Mouse (Mus musculus) 416B (cell line): ENCODE data around the gene Abcc4.
A peak's percentile ranks its signal among the peaks of the same experiment; 100 is the strongest.

Experiments used
- DNase-seq: peaks from one replicate; pipeline ENCODE4 v3.0.0; 2011; ENCODE audit warnings: low read depth

Gene Abcc4

GRCm38 (mm10) chr14:118705808-118706731 lies at the start of gene Abcc4:
Gene Abcc4, minus strand, starts transcription at chr14:118706219.
- peak; percentile 84 for DNase-seq

GRCm38 (mm10) chr14:118751193-118751753 lies 45.3 kb upstream of the Abcc4 start:
- DNase-seq = peak; percentile 66

- DNase-seq = peak; percentile 71
These were observed 44.6 kb upstream of the Abcc4 start for GRCm38 (mm10) chr14:118750505-118751192.

- no peak for DNase-seq
These were observed 43.7 kb upstream of the Abcc4 start for GRCm38 (mm10) chr14:118749715-118750114.

GRCm38 (mm10) chr14:118749068-118749467 lies 43.0 kb upstream of the Abcc4 start:
- DNase-seq = no peak

GRCm38 (mm10) chr14:118742862-118743261 lies 36.8 kb upstream of the Abcc4 start:
- DNase-seq = no peak

- no peak for DNase-seq
These were observed 35.8 kb upstream of the Abcc4 start for GRCm38 (mm10) chr14:118741780-118742179.

- DNase-seq = no peak
These were observed 31.4 kb upstream of the Abcc4 start for GRCm38 (mm10) chr14:118737251-118737888.

GRCm38 (mm10) chr14:118735114-118735513 lies 29.1 kb upstream of the Abcc4 start:
- DNase-seq = no peak

GRCm38 (mm10) chr14:118733146-118733545 lies 27.1 kb upstream of the Abcc4 start:
- peak; percentile 41 for DNase-seq

GRCm38 (mm10) chr14:118730631-118731030 lies 24.6 kb upstream of the Abcc4 start:
- peak; percentile 65 for DNase-seq

GRCm38 (mm10) chr14:118725467-118725866 lies 19.4 kb upstream of the Abcc4 start:
- DNase-seq = no peak

GRCm38 (mm10) chr14:118723920-118724693 lies 18.1 kb upstream of the Abcc4 start:
- DNase-seq = no peak

GRCm38 (mm10) chr14:118719566-118720174 lies 13.7 kb upstream of the Abcc4 start:
- DNase-seq = no peak

- DNase-seq = no peak
These were observed 12.6 kb upstream of the Abcc4 start for GRCm38 (mm10) chr14:118718576-118718975.

- peak; percentile 39 for DNase-seq
These were observed 10.6 kb upstream of the Abcc4 start for GRCm38 (mm10) chr14:118716372-118717312.

- DNase-seq = no peak
These were observed 8.7 kb upstream of the Abcc4 start for GRCm38 (mm10) chr14:118714720-118715119.

GRCm38 (mm10) chr14:118714320-118714719 lies 8.3 kb upstream of the Abcc4 start:
- DNase-seq = no peak

- DNase-seq = no peak
These were observed 7.8 kb upstream of the Abcc4 start for GRCm38 (mm10) chr14:118713869-118714268.

- DNase-seq = no peak
These were observed 7.4 kb upstream of the Abcc4 start for GRCm38 (mm10) chr14:118713408-118713807.
